Mouse (Mus musculus): ENCODE data around the gene Ccnjl. TPM values are rescaled to one million over a fixed set of nuclear protein-coding genes. Genes with fewer than 3 reads are reported as not detected.

The Ccnjl gene
- polyA plus RNA-seq, 1 experiment = not detected

DNA sequence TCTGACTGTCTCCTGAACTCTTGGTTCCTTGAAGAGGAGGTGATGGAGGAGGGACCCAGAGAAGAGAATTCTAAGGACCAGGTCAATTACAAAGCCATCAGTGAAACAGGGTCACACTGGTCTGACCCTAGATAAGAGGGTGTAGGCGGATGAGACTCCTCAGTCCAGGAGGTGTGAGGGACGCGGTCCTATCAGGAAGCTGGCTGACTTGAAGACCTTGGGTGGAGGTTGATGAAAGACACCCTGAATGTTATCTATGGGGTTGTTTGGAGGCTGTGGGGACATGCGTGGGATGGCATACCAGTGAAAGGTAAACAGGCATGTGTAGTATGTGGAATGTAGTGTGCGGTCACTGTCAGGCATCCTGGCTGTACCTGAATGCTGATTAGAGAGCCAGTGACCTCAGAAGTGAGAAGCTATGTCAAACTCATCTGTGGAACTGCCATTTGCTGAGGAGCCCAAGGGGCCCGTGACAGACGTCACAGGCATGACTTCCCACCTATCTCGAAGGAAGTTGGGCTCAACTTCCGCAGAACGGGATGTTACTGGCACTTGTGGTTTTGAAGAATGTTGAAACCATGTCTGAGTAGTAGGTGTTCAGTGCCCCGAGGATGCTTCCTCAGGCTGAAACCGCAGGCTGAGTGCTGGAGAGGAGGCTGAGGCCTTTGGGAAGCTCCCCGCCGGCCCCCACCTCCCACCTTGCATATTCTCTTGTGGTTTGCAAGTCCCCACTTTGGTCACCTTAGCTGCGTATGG is 15.3 kb downstream of the Ccnjl start:
- no peaks in the 10 kb centered on the region for H3K9me3 ChIP-seq (ENCODE audit: control insufficient read depth, low read length)
- TF ChIP-seq TAL1 (IDR thresholded peaks at IDR 0.05; ENCODE audit: low read length) (no peak), GATA1 (IDR thresholded peaks at IDR 0.05; ENCODE audit: low read length) (no peak)
- H3K4me3 ChIP-seq (replicated peaks) = no peak overlapping the region
- no peaks in the 10 kb centered on the region for H3K4me1 ChIP-seq (ENCODE audit: control insufficient read depth)
- no peaks in the 10 kb centered on the region for H3K36me3 ChIP-seq (ENCODE audit: control insufficient read depth)
- 0 out of 2 replicates have a peak, but pooled peaks cover 2% of the 10 kb centered on the region for H3K27me3 ChIP-seq (ENCODE audit: control insufficient read depth)

- no peak for TF ChIP-seq TAL1 (IDR thresholded peaks at IDR 0.05; ENCODE audit: low read length)
- TF ChIP-seq GATA1 (IDR thresholded peaks at IDR 0.05; ENCODE audit: low read length) = no peak
Observed at GRCm38 (mm10) chr11:43544819-43545218, 16.2 kb downstream of the Ccnjl start.

DNA sequence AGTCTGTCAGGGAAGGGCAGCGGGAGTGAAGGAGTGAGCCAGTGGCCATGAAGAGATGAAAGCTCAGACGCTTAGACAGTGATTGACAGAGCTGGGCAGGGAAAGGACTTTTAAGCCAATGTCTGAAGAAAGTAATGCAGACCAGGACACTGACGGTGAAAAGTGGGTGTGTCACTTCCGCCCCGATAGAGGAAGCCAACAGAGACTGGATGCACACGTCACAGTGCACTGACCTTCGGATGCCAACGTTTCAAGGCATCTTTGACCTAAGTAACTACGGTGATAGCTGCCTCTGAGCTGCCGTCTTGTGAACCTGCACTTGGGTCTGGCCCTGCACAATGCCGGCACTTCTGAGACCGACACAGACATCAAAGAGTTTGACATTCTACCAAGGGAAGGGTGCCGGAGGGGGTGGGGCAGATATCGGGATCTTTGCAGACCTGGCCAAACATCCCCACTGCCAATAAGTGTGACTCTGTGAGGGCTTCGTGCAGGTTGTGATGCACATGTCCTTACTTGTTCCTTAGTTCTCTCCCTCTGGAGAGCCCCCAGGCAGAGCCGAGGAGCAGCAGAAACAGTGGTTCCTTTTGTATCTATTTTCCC is 17.4 kb downstream of the Ccnjl start:
- Histone ChIP-seq H3K9me3 (ENCODE audit: control insufficient read depth, low read length) (no peaks in the 10 kb centered on the region), H3K4me1 (ENCODE audit: control insufficient read depth) (no peaks in the 10 kb centered on the region), H3K27me3 (ENCODE audit: control insufficient read depth) (0 out of 2 replicates have a peak, but pooled peaks cover 2% of the 10 kb centered on the region), H3K36me3 (ENCODE audit: control insufficient read depth) (no peaks in the 10 kb centered on the region), H3K4me3 (replicated peaks) (no peak overlapping the region)
- TF ChIP-seq GATA1 (IDR thresholded peaks at IDR 0.05; ENCODE audit: low read length) (no peak), TAL1 (IDR thresholded peaks at IDR 0.05; ENCODE audit: low read length) (no peak)

More at GRCm38 (mm10) chr11:43544819-43545218, 16.2 kb downstream of the Ccnjl start:
- Histone ChIP-seq H3K4me3 (replicated peaks) (no peak overlapping the region), H3K4me1 (ENCODE audit: control insufficient read depth) (no peaks in the 10 kb centered on the region), H3K36me3 (ENCODE audit: control insufficient read depth) (no peaks in the 10 kb centered on the region), H3K27me3 (ENCODE audit: control insufficient read depth) (0 out of 2 replicates have a peak, but pooled peaks cover 2% of the 10 kb centered on the region), H3K9me3 (ENCODE audit: control insufficient read depth, low read length) (no peaks in the 10 kb centered on the region)

GRCm38 (mm10) chr11:43546678-43547077 is 18.1 kb downstream of the Ccnjl start:
- H3K4me3 ChIP-seq (replicated peaks) = no peak overlapping the region
- no peak for TF ChIP-seq GATA1 (IDR thresholded peaks at IDR 0.05; ENCODE audit: low read length)

DNA sequence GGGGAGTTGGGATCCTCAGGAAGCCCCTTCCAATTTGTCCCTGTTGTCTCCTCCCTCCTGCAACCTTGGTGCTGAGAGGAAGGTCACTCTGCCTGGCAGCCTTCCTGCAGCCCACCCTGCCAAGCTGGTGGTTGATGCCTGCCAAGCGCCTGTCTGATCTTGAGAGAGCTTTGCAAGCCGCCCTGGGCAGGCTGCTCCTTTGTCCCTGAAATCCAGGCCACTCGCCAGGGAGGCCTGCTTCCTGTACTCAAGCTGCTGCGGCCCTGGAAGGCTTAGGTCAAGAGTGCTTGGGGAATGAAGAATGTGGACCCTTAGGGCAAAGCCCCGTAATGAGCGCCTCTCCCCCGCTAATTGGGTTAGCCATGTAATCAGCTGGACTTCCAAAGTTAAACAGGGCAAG is 19.6 kb downstream of the Ccnjl start:
- Histone ChIP-seq H3K27me3 (ENCODE audit: control insufficient read depth) (0 out of 2 replicates have a peak, but pooled peaks cover 2% of the 10 kb centered on the region), H3K36me3 (ENCODE audit: control insufficient read depth) (no peaks in the 10 kb centered on the region), H3K4me1 (ENCODE audit: control insufficient read depth) (no peaks in the 10 kb centered on the region), H3K4me3 (replicated peaks) (no peak overlapping the region), H3K9me3 (ENCODE audit: control insufficient read depth, low read length) (no peaks in the 10 kb centered on the region)
- no peak for TF ChIP-seq GATA1 (IDR thresholded peaks at IDR 0.05; ENCODE audit: low read length)
- TF ChIP-seq TAL1 (IDR thresholded peaks at IDR 0.05; ENCODE audit: low read length) = no peak

More at GRCm38 (mm10) chr11:43546678-43547077, 18.1 kb downstream of the Ccnjl start:
- Histone ChIP-seq H3K36me3 (ENCODE audit: control insufficient read depth) (no peaks in the 10 kb centered on the region), H3K4me1 (ENCODE audit: control insufficient read depth) (no peaks in the 10 kb centered on the region), H3K27me3 (ENCODE audit: control insufficient read depth) (0 out of 2 replicates have a peak, but pooled peaks cover 2% of the 10 kb centered on the region), H3K9me3 (ENCODE audit: control insufficient read depth, low read length) (no peaks in the 10 kb centered on the region)

DNA sequence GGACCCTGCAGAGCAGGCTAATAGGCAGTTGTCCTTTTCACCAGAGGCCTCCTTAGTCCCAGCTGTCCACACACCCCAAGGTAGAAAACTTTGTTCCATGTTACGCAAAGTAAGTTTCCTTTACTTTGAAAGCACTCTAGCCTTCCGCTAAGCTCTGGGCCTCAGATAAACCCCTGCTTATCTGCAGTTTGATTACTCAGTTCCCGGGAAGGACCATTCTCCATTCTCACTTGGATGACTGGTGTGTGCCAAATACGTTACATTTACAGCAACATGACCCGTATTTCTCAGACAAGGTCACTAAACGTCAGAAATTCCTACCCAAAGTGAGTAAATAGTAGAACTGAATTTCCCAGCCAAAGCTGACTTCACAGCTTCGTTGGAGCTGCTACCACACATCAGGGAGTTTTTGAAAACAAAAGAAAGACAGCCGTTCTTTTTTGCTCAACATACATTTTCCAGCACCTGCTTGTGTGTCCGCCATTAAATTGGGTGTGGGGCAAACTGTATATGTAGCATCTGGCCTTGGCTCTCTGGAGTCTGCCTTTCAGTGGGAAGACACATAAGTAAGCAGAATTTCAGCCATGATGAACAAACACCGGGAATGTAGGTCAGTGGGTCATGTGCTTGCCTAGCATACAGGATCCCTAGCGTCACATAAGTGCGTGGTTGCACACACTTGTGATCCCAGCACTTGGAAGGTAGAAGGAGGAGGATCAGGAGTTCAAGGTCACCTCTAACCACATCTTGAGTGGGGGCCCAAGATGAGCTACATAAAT is 20.3 kb downstream of the Ccnjl start:
- TF ChIP-seq TAL1 (IDR thresholded peaks at IDR 0.05; ENCODE audit: low read length) (no peak), GATA1 (IDR thresholded peaks at IDR 0.05; ENCODE audit: low read length) (no peak)
- no peaks in the 10 kb centered on the region for H3K36me3 ChIP-seq (ENCODE audit: control insufficient read depth)
- no peaks in the 10 kb centered on the region for H3K9me3 ChIP-seq (ENCODE audit: control insufficient read depth, low read length)
- no peak overlapping the region for H3K4me3 ChIP-seq (replicated peaks)
- H3K4me1 ChIP-seq (ENCODE audit: control insufficient read depth) = no peaks in the 10 kb centered on the region
- H3K27me3 ChIP-seq (ENCODE audit: control insufficient read depth) = 0 out of 2 replicates have a peak, but pooled peaks cover 2% of the 10 kb centered on the region

GRCm38 (mm10) chr11:43549701-43550100 is 21.1 kb downstream of the Ccnjl start:
- Histone ChIP-seq H3K4me3 (replicated peaks) (no peak overlapping the region), H3K9me3 (ENCODE audit: control insufficient read depth, low read length) (no peaks in the 10 kb centered on the region), H3K4me1 (ENCODE audit: control insufficient read depth) (no peaks in the 10 kb centered on the region), H3K27me3 (ENCODE audit: control insufficient read depth) (no peaks in the 10 kb centered on the region), H3K36me3 (ENCODE audit: control insufficient read depth) (no peaks in the 10 kb centered on the region)
- TF ChIP-seq TAL1 (IDR thresholded peaks at IDR 0.05; ENCODE audit: low read length) (no peak), GATA1 (IDR thresholded peaks at IDR 0.05; ENCODE audit: low read length) (no peak)

GRCm38 (mm10) chr11:43551756-43552155 is 23.2 kb downstream of the Ccnjl start:
- H3K36me3 ChIP-seq (ENCODE audit: control insufficient read depth) = no peaks in the 10 kb centered on the region

DNA sequence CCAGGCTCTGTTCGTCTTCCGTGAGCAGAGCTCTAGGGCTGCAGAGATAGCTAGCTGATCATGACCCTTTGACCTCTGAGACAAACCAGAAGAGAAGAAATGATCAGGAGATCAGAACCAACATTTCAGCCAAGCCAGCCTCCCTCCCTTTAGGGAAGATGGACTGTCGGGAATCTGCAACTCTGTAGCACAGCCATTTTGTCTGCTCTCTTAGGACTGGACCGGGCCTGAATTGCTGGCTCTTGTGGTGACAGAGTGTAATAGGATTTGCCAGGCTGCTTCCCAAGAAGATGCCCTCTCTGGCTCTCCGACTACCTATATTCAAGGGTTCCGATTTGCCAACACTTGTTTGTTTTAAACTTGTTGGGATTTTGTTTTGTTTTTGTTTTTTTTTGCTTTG is 24.1 kb downstream of the Ccnjl start:
- H3K4me3 ChIP-seq (replicated peaks) = no peak overlapping the region
- no peaks in the 10 kb centered on the region for H3K9me3 ChIP-seq (ENCODE audit: control insufficient read depth, low read length)
- no peaks in the 10 kb centered on the region for H3K4me1 ChIP-seq (ENCODE audit: control insufficient read depth)
- no peaks in the 10 kb centered on the region for H3K27me3 ChIP-seq (ENCODE audit: control insufficient read depth)
- no peak for TF ChIP-seq GATA1 (IDR thresholded peaks at IDR 0.05; ENCODE audit: low read length)
- no peak for TF ChIP-seq TAL1 (IDR thresholded peaks at IDR 0.05; ENCODE audit: low read length)
- H3K36me3 ChIP-seq (ENCODE audit: control insufficient read depth) = no peaks in the 10 kb centered on the region

More at GRCm38 (mm10) chr11:43551756-43552155, 23.2 kb downstream of the Ccnjl start:
- TF ChIP-seq GATA1 (IDR thresholded peaks at IDR 0.05; ENCODE audit: low read length) (no peak), TAL1 (IDR thresholded peaks at IDR 0.05; ENCODE audit: low read length) (no peak)
- Histone ChIP-seq H3K27me3 (ENCODE audit: control insufficient read depth) (no peaks in the 10 kb centered on the region), H3K9me3 (ENCODE audit: control insufficient read depth, low read length) (no peaks in the 10 kb centered on the region), H3K4me3 (replicated peaks) (no peak overlapping the region), H3K4me1 (ENCODE audit: control insufficient read depth) (no peaks in the 10 kb centered on the region)
